Mouse (Mus musculus) brain, embryonic 18.5 days (tissue): Measurements from ENCODE around the gene Sap25.

Experiments used
- DNase-seq: peaks from one replicate; pipeline ENCODE4 v3.0.0-alpha.2; 2012; ENCODE audit warnings: low read depth, low spot score

The Sap25 gene

DNA sequence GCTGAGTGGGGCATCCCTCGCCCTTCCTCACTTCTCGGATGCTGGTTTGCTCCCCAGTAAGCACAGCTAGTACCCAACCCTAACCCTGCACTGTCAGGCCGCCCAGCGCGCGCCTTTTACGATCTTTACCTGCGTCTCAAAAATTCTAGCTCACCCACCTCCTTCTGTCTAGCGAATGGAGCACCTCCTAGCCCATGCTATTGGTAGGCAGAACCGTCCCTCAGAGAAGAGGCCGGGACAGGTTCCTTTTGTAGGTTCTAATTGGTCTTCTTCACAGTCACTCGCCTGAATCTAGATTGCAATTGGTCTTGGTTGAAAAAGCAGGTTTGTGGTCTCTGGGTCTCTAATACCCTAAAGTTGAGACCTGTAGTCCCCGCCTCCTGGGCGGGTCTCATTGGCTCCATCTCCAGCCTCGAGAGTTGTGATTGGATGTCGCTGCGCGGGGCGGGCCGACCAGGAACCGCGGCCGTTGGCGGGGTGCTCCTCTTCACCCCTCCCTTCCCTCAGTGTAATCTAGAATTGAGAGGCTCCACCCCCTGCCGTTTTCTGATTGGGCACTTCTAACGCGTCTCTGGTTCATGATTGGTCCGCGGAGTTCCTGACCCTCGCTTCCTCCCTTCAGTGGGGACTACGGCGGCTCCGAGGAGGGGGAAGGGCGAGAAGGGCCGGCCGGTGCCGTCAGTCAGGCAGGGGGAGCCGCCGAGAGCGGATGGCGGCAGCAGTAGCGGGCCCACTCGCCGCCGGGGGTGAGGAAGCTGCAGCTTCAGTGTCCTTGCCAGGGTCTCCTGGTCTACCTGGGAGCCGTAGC, 12.4 kb upstream of the Sap25 start, which contains the start of the genes Fbxo24, Lrch4 and Gm20605:
Gene Fbxo24 (minus strand): TSS at position 505 of the 808 bp plus-strand sequence.
Gene Lrch4 (plus strand): TSS at position 624 of the 808 bp plus-strand sequence.
Gene Gm20605 (plus strand): TSS at position 678 of the 808 bp plus-strand sequence.
- DNase-seq, result peak; percentile 100

DNA sequence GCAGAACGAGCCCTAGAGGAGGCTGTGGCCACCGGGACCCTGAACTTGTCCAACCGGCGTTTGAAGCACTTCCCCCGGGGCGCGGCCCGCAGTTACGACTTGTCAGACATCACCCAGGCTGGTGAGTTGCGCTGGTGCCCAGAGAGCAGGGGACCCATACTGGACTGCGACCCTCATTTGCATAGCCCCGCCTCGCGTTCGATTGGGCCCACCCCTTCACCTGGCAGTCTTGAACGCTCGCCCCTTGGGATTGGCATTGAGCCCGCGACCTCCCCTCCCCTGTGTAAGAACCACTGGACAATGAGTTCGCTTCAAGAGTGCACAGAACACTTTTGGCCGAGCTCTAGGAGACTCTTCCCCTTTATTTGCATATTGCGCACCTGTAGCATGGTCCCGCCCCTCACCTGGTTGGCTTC, 11.8 kb upstream of the Sap25 start:
- peak; percentile 3 for DNase-seq

DNA sequence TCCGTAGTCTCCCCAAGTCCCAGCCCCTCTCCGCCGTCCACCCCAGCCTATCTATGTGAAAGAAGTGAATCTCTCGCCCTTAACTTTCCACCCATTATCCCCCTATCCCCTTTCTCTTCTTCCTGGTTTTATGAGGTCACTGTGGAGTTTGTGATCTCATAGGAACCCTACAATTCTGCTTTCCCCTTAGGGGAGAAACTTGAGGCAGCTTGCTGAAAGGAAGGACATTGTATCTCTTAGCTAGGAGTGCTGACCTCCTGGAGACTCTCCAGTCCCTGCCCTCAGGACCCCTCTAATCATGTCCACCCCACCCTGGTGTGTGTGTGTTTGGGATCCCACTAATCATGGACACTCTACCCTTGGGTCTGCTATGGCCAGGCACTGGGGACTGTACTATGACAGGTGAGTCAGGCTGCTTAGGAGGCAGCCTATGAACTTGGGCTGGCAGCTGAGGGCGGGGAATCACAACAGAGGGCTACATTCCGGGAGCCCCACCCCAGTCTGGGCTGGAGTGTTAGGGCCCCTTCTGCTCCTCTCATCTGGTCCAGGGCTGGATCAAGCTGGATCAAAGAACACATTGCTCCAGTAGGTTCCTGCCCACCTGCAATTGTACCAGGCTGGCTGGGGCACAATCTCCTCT, 11.1 kb upstream of the Sap25 start:
- DNase-seq, result no peak

GRCm38 (mm10) chr5:137630602-137631001, 10.5 kb upstream of the Sap25 start:
- DNase-seq, result no peak

DNA sequence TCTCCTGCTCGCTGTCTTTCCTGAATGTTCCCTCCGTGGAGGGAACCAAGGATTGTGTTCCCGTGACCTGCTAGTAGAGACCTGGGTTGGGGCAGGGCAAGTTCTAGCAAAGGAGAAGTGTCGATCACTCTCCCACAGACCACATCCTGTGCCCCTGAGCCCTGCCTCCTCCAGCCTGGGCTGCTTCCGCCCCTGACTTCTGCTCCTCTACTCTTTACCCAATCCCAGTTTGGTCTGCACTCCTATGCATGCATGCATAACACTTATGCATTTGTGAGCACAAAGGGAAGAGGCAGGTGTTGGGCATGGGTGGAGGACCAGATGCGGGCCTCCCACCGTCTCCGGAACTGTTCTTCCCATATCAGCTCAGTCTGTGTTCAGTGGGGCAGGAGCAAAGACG, 10.0 kb upstream of the Sap25 start:
- no peak for DNase-seq

DNA sequence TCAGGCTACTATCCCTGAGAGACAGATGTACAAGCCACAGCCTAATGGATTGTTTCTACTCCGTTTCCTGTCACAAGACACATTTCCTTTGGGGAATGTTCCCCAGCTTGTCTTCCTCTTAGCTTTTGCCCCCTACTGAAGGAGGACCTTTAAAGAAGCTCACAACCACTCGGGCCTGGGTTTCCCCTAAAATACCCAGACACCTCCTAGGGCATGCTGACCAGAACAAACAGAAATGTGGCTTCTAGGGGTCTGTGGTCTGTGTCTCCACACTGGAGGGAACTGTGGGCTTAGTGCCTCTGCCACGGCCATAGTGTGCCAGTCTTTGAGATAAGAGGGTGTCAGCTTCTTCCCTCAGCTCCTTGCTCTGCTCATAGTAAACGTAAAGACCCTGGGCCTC, 9.5 kb upstream of the Sap25 start:
- no peak for DNase-seq

- no peak for DNase-seq
These were observed 7.6 kb upstream of the Sap25 start for GRCm38 (mm10) chr5:137633397-137634084.

GRCm38 (mm10) chr5:137639472-137639871, 1.7 kb upstream of the Sap25 start:
- DNase-seq, result no peak

- no peak for DNase-seq
These were observed 1.8 kb downstream of the Sap25 start for GRCm38 (mm10) chr5:137642886-137643285.

- DNase-seq, result no peak
These were observed 3.4 kb downstream of the Sap25 start for GRCm38 (mm10) chr5:137644484-137644883.

GRCm38 (mm10) chr5:137645091-137645651, 4.0 kb downstream of the Sap25 start:
- DNase-seq, result no peak

GRCm38 (mm10) chr5:137645652-137646091, 4.5 kb downstream of the Sap25 start, which contains the start of gene Irs3:
Irs3 (minus strand) TSS chr5:137645714.
- no peak for DNase-seq

DNA sequence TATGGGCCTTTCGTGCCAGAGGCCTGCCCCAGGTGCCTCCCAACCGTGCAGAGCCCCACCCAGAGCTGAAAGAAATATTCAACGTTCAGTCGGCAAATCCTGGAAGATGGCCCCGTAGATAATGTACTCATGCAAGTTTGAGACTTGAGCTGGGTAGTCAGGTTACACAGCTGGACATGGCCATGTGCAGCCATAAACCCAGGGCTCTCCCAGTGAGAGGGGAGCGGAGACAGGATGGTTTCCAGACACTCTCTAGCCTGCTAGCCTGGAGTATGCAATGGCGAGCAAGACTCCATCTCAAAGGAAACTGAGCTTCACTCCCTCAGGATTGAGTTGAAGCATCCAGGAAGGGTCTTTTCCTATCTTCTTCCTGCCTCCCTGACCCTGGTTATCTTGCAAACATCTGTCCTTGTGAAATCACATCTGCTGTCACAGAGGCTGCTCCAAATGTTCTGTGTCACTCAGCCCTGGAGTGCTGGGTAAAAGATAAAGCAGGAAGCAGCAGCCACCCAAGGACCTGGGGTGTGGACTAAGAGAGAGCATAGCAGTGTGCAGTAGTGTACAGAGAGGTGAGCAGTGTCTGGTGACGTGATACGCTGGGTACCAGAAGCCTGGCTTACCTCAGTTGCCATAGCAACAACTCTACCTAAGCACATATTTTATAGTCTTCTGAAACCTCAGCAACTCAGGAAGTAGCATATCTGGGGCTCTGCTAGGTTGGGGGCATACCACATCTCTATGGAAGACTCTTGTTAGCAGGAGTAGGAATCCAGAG, 6.9 kb downstream of the Sap25 start:
- DNase-seq, result no peak

DNA sequence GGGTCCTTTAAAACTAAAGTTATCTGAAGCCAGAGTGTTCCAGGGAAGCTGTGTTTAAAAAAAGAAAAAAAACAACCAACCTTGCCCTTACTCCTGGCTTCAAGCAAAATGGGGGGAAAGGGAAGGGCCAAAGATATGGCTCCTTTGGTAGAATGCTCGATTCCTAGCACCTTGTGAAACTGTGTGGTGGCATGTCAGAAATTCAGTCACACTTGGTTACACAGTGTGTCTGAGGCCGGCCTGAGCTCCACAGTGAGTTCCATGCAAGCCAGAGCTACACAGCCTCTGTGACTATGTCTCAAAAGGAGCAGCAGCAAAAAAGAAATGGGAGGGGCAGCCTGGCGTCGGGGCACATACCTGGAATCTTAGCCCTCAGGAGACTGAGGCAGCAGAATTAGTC, 8.1 kb downstream of the Sap25 start:
- no peak for DNase-seq

GRCm38 (mm10) chr5:137649669-137650571, 8.8 kb downstream of the Sap25 start:
- DNase-seq, result no peak

DNA sequence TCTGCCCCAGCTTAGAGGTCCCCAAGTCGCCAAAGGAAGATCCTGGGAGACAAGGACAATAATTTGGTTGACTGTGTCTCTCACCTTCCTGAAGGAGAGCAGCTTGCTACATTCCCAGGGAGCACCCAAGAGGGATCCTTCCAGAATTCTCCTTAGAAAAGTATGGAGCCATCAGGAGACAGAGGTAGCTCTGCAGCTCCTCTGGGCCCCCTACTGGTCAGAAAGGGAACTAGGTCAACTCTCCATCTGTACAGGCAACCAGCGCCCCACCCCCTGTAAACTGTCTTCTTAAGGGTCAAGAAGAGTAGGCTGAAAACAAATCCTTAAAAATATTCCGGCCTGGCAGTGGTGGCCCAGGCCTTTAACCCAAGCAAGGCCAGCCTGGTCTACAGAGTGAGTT, 11.3 kb downstream of the Sap25 start:
- DNase-seq, result no peak

- no peak for DNase-seq
These were observed 12.2 kb downstream of the Sap25 start for GRCm38 (mm10) chr5:137653366-137653765.

- no peak for DNase-seq
These were observed 13.6 kb downstream of the Sap25 start for GRCm38 (mm10) chr5:137654746-137655145.

GRCm38 (mm10) chr5:137656977-137657376, 15.8 kb downstream of the Sap25 start:
- DNase-seq, result peak; percentile 60
